15 mouse cellular contexts compared by ENCODE assay signal in genomic region chr17:63184844-63185504, GRCm38 (mm10).
DNase-seq lines count a peak whose midpoint lies in the region; ATAC-seq and TF ChIP-seq lines count a peak whose summit lies in the region.
"Had no signal": no experiment of that assay in that cellular context is flagged by ENCODE, and none has a peak within 500 bp of the region (broad histone marks: within the 10 kb centered on the region; RNA-seq: fewer than 3 reads in every experiment).

No protein-coding gene starts in this region.

- TF ChIP-seq CTCF in kidney, adult 2 months (conservative IDR thresholded peaks at IDR 0.05; ENCODE audit: insufficient read depth, insufficient read length, low read depth, low read length) = no peak

- no peaks in the 10 kb centered on the region for H3K36me3 ChIP-seq in kidney, embryonic 15.5 days
- no peaks in the 10 kb centered on the region for H3K36me3 ChIP-seq in kidney, adult 2 months (ENCODE audit: control insufficient read depth, insufficient read depth, low read length)
- H3K36me3 ChIP-seq in neural tube, embryonic 11.5 days (ENCODE audit: control insufficient read depth, insufficient read depth, low read length) = no peaks in the 10 kb centered on the region
- H3K36me3 ChIP-seq: intestine, embryonic 15.5 days; liver, embryonic 13.5 days had no signal

- peaks cover 10% of the 10 kb centered on the region for H3K4me1 ChIP-seq in kidney, embryonic 15.5 days
- no peaks in the 10 kb centered on the region for H3K4me1 ChIP-seq in kidney, adult 2 months (ENCODE audit: control insufficient read depth, insufficient read depth, low read length)
- H3K4me1 ChIP-seq in neural tube, embryonic 11.5 days (ENCODE audit: control insufficient read depth, insufficient read depth, low read length) = peaks cover 9% of the 10 kb centered on the region; the same call in 1 of the 2 replicates
- H3K4me1 ChIP-seq: intestine, embryonic 15.5 days had no signal

- TF ChIP-seq POLR2A in kidney, adult 2 months (IDR thresholded peaks at IDR 0.05; ENCODE audit: low read depth, low read length) = no peak

- no peak overlapping the region for H3K9ac ChIP-seq in kidney, embryonic 15.5 days
- H3K9ac ChIP-seq in neural tube, embryonic 11.5 days (ENCODE audit: low read length) = no peak overlapping the region
- H3K9ac ChIP-seq: intestine, embryonic 15.5 days; liver, embryonic 13.5 days had no signal

- no peak overlapping the region for H3K27ac ChIP-seq in kidney, embryonic 15.5 days
- no peak overlapping the region for H3K27ac ChIP-seq in kidney, adult 2 months (ENCODE audit: insufficient read depth, low read depth, low read length)
- H3K27ac ChIP-seq in neural tube, embryonic 11.5 days (ENCODE audit: low read depth, low read length) = no peak overlapping the region
- H3K27ac ChIP-seq: gastrocnemius, adult 2 months; intestine, embryonic 15.5 days; liver, embryonic 13.5 days had no signal

- intact Hi-C loops in gastrocnemius, postnatal 14 days (cut with DNase I; ENCODE audit: low total_unique reads) = no loop called here

- ATAC-seq in kidney, embryonic 15.5 days (replicated peaks; ENCODE audit: low FRiP score) = 0 out of 2 replicates have a peak, but pooled peaks have one; percentile 36
- peak; percentile 71 for ATAC-seq in neural tube, embryonic 11.5 days (ENCODE audit: insufficient read depth, low FRiP score, low TSS enrichment)
- ATAC-seq: intestine, embryonic 15.5 days; Patski had no signal

- 54% methylated on average over 10 of the region's 10 CpGs for WGBS in kidney, embryonic 15.5 days
- WGBS in kidney, adult 2 months = 71% methylated on average over 10 of the region's 10 CpGs
- 46% methylated on average over 10 of the region's 10 CpGs for WGBS in neural tube, embryonic 11.5 days

- no peaks in the 10 kb centered on the region for H3K9me3 ChIP-seq in kidney, embryonic 15.5 days (replicated peaks)
- no peaks in the 10 kb centered on the region for H3K9me3 ChIP-seq in neural tube, embryonic 11.5 days (ENCODE audit: control insufficient read depth, low read length)
- H3K9me3 ChIP-seq: intestine, embryonic 15.5 days; liver, embryonic 13.5 days had no signal

- no peak for DNase-seq in kidney, adult 2 months
- DNase-seq in neural tube, embryonic 11.5 days (ENCODE audit: low spot score) = peak; percentile 25
- no peak for DNase-seq in neural tube, embryonic 10.5 days (ENCODE audit: extremely low spot score, low spot score)
- DNase-seq in mesoderm, embryonic 11.5 days (ENCODE audit: low read depth, low spot score) = peak; percentile 28
- no peak for DNase-seq in heart, postnatal 4 days
- no peak for DNase-seq in gastrocnemius, postnatal 14 days
- no peak for DNase-seq in frontal cortex, postnatal 25 days (ENCODE audit: low spot score in 2 of 2)
- DNase-seq: kidney, postnatal 25 days; liver, embryonic 13.5 days; right cerebral cortex, postnatal 4 days had no signal

- H3K4me2 ChIP-seq in kidney, embryonic 15.5 days = no peak overlapping the region
- no peak overlapping the region for H3K4me2 ChIP-seq in neural tube, embryonic 11.5 days (ENCODE audit: low read depth)
- H3K4me2 ChIP-seq: intestine, embryonic 15.5 days; liver, embryonic 13.5 days had no signal

- no peak overlapping the region for H3K4me3 ChIP-seq in kidney, embryonic 15.5 days (replicated peaks)
- no peak overlapping the region for H3K4me3 ChIP-seq in kidney, adult 2 months (ENCODE audit: insufficient read depth, low read depth, low read length)
- no peak overlapping the region for H3K4me3 ChIP-seq in neural tube, embryonic 11.5 days (ENCODE audit: low read depth, low read length)
- H3K4me3 ChIP-seq: gastrocnemius, adult 2 months; intestine, embryonic 15.5 days; liver, embryonic 13.5 days; myocyte had no signal

- H3K27me3 ChIP-seq in kidney, embryonic 15.5 days = no peaks in the 10 kb centered on the region
- no peaks in the 10 kb centered on the region for H3K27me3 ChIP-seq in kidney, adult 2 months (replicated peaks; ENCODE audit: control insufficient read depth, insufficient read depth, low read length)
- 0 out of 2 replicates have a peak, but pooled peaks cover 2% of the 10 kb centered on the region for H3K27me3 ChIP-seq in neural tube, embryonic 11.5 days (ENCODE audit: control insufficient read depth, insufficient read depth, low read length)
- H3K27me3 ChIP-seq: intestine, embryonic 15.5 days; liver, embryonic 13.5 days; Patski had no signal

Comparison
In these comparisons a context has a peak if more than half of its experiments do, and no peak if none do; other contexts are left out.
1. DNase-seq: peak in neural tube, embryonic 11.5 days (single experiment) and mesoderm, embryonic 11.5 days (single experiment); none in kidney, adult 2 months (single experiment), neural tube, embryonic 10.5 days (single experiment), heart, postnatal 4 days (single experiment), gastrocnemius, postnatal 14 days (single experiment) and frontal cortex, postnatal 25 days (0 of 2).